7 mouse cellular contexts compared by ENCODE assay signal in the genomic region with DNA sequence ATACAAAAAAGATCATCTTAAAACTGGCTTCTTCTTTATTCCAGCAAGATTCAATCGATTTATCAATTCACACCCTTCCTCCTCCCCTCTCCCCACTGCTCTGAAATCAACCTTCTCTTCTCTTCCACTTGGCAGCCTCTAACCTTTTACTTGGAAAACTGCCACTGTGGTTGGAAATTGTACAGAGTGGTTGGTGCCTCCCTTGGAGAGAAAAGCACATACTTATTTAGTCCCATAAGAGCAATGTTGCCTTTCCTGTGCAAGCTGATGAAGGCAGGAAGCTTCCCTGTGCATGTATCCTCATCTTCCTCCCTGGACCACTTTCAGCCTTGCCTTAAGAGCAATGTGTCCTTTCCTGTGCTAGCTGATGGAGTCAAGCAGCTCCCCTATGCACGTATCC. TPM values are rescaled to one million over a fixed set of nuclear protein-coding genes. Genes with fewer than 3 reads are reported as not detected.
A peak's percentile ranks its signal among the peaks of the same experiment; 100 is the strongest.
DNase-seq lines count a peak whose midpoint lies in the region; ATAC-seq and TF ChIP-seq lines count a peak whose summit lies in the region.

No protein-coding gene starts in this region.

- H3K27ac ChIP-seq in layer of hippocampus, adult 2 months, result no peak overlapping the region

- no peak overlapping the region for H3K4me3 ChIP-seq in layer of hippocampus, adult 2 months

- TF ChIP-seq CTCF in layer of hippocampus, adult 2 months (conservative IDR thresholded peaks at IDR 0.05), result no peak

- DNase-seq in kidney, postnatal 10 days, result peak; percentile 35
- DNase-seq in kidney, postnatal 4 days, result no peak
- DNase-seq in brain, adult 2 months (ENCODE audit: low read depth, low spot score), result peak; percentile 66
- DNase-seq in cerebellum, postnatal 10 days, result peak; percentile 83 to 85
- DNase-seq in layer of hippocampus, adult 2 months (ENCODE audit: low spot score in 2 of 2), result peak; percentile 60 to 73
- no peak for DNase-seq in c-Kit-positive CD71-positive TER-119-positive erythroid progenitor cells, embryonic 14.5 days (ENCODE audit: low spot score)

- ATAC-seq in monocyte, adult 5-6 weeks (replicated peaks; ENCODE audit: insufficient number of reproducible peaks, low FRiP score, low TSS enrichment, poor library complexity, severe bottlenecking), result no peak

RNA-seq across cellular contexts. Expression of a gene that starts 3.4 kb away (rescaled TPM):
- 1 to 10 TPM; 1.3 to 1.9 TPM for total RNA-seq in layer of hippocampus, adult 2 months (2021)
- total RNA-seq in monocyte, adult 5-6 weeks (2017), result 1.6 to 6.7 TPM (median 6.6 TPM) in 3 replicates

RNA-seq across cellular contexts. Expression of a gene that starts 9.4 kb away (rescaled TPM):
- 1 to 10 TPM; 1.0 to 1.7 TPM for total RNA-seq in layer of hippocampus, adult 2 months (2021)
- total RNA-seq in monocyte, adult 5-6 weeks (2017), result 1.1 to 2.7 TPM (median 1.6 TPM) in 3 replicates

RNA-seq across cellular contexts. Expression of a gene that starts 15.0 kb away (rescaled TPM):
- 1 to 10 TPM; 1.9 to 4.0 TPM for total RNA-seq in layer of hippocampus, adult 2 months (2021)
- total RNA-seq in monocyte, adult 5-6 weeks (2017), result 11.5 to 16.9 TPM (median 15.2 TPM) in 3 replicates

RNA-seq across cellular contexts. Expression of a gene that starts 42.2 kb away (rescaled TPM):
- total RNA-seq in layer of hippocampus, adult 2 months (2021), result under 1 TPM; 0.27 to 0.38 TPM
- 0.78 to 1.8 TPM (median 1.7 TPM) in 3 replicates for total RNA-seq in monocyte, adult 5-6 weeks (2017)

RNA-seq across cellular contexts. Expression of a gene that starts 42.3 kb away (rescaled TPM):
- 1 to 10 TPM in 1 of 2 experiments, under 1 TPM in 1; 0.59 to 1.2 TPM for total RNA-seq in layer of hippocampus, adult 2 months (2021)
- total RNA-seq in monocyte, adult 5-6 weeks (2017), result 0.86 to 4.6 TPM (median 2.9 TPM) in 3 replicates

Comparison
In these comparisons a context has a peak if more than half of its experiments do, and no peak if none do; other contexts are left out.
1. DNase-seq: peak in kidney, postnatal 10 days (single experiment), brain, adult 2 months (single experiment), cerebellum, postnatal 10 days (2 of 2) and layer of hippocampus, adult 2 months (2 of 2); none in kidney, postnatal 4 days (0 of 2) and c-Kit-positive CD71-positive TER-119-positive erythroid progenitor cells, embryonic 14.5 days (single experiment).